19 mouse cellular contexts compared by ENCODE assay signal in the genomic region with DNA sequence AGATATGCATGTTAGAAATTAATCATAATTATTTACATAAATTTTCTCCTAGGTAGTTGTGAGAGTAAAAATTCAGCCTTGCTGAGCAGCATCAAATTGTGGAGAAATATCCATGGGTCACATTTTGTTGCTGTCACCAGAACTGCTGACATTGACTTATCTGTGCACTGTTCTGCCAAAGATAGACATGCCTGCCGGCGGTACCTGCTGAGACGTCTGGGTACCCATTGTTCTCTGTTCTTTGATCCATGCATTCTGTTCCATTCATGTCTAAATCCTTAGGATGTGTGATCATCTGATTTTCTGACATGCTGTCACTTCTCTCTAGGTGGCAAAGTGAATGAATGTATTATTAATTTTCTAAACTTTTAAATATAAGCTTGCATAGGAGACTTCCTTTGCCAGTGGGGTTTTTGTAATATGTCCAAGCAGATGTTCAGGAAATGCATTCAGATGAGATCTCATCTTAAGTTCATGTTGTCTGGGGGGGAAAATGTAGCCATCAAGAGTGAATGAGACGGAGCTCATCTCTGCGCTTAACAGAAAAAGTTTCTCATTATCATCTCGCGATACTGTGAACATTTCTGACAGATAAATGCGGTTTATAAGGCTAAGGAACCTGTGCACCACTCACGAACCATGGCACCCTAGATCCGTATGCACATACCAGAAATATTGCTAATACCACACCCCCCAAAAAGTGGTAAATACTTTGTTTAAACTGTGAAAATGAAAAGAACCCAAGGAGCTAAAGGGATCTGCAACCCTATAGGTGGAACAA.
A peak's percentile ranks its signal among the peaks of the same experiment; 100 is the strongest.
DNase-seq lines count a peak whose midpoint lies in the region; ATAC-seq lines count a peak whose summit lies in the region.
"Had no signal": no experiment of that assay in that cellular context is flagged by ENCODE, and none has a peak within 500 bp of the region (broad histone marks: within the 10 kb centered on the region; RNA-seq: fewer than 3 reads in every experiment).

No protein-coding gene starts in this region.

- DNase-seq in embryo, embryonic 10 days (ENCODE audit: low spot score), result peak; percentile 8
- DNase-seq in embryo, embryonic 11 days, result no peak
- peak; percentile 4 for DNase-seq in R1 (ENCODE audit: low read depth, low spot score)
- DNase-seq in hindbrain, embryonic 11.5 days (ENCODE audit: low spot score), result peak; percentile 21
- DNase-seq in frontal cortex, postnatal 10 days (ENCODE audit: low spot score in 2 of 2), result no peak
- DNase-seq: adrenal gland, postnatal 36 days; heart, postnatal 4 days; liver, embryonic 13.5 days; thymus, postnatal 4 days had no signal

- no peaks in the 10 kb centered on the region for H3K4me1 ChIP-seq in hindbrain, embryonic 11.5 days (replicated peaks; ENCODE audit: control insufficient read depth, insufficient read depth, low read length)
- H3K4me1 ChIP-seq in midbrain, embryonic 13.5 days (replicated peaks), result 0 out of 2 replicates have a peak, but pooled peaks cover 3% of the 10 kb centered on the region
- H3K4me1 ChIP-seq: embryonic facial prominence, embryonic 15.5 days; forebrain, embryonic 10.5 days; limb, embryonic 12.5 days; liver, embryonic 13.5 days; lung, embryonic 15.5 days; neural tube, embryonic 15.5 days had no signal

- H3K4me3 ChIP-seq in hindbrain, embryonic 11.5 days (ENCODE audit: low read depth, low read length), result no peak overlapping the region
- no peak overlapping the region for H3K4me3 ChIP-seq in midbrain, embryonic 13.5 days (replicated peaks)
- H3K4me3 ChIP-seq: embryonic facial prominence, embryonic 15.5 days; forebrain, embryonic 10.5 days; left cerebral cortex, adult 2 months; limb, embryonic 12.5 days; liver, embryonic 13.5 days; lung, embryonic 15.5 days; neural tube, embryonic 15.5 days had no signal

- no peak overlapping the region for H3K9ac ChIP-seq in hindbrain, embryonic 11.5 days (ENCODE audit: low read depth, low read length)
- H3K9ac ChIP-seq in midbrain, embryonic 13.5 days (replicated peaks), result no peak overlapping the region
- H3K9ac ChIP-seq: embryonic facial prominence, embryonic 15.5 days; limb, embryonic 12.5 days; liver, embryonic 13.5 days; lung, embryonic 15.5 days; neural tube, embryonic 15.5 days had no signal

- H3K36me3 ChIP-seq in hindbrain, embryonic 11.5 days (ENCODE audit: control insufficient read depth, insufficient read depth, low read length), result no peaks in the 10 kb centered on the region
- no peaks in the 10 kb centered on the region for H3K36me3 ChIP-seq in midbrain, embryonic 13.5 days
- H3K36me3 ChIP-seq: embryonic facial prominence, embryonic 15.5 days; forebrain, embryonic 10.5 days; limb, embryonic 12.5 days; liver, embryonic 13.5 days; lung, embryonic 15.5 days; neural tube, embryonic 15.5 days had no signal

- no peak overlapping the region for H3K4me2 ChIP-seq in hindbrain, embryonic 11.5 days (replicated peaks; ENCODE audit: low read depth, low read length)
- no peak overlapping the region for H3K4me2 ChIP-seq in midbrain, embryonic 13.5 days (replicated peaks)
- H3K4me2 ChIP-seq: embryonic facial prominence, embryonic 15.5 days; limb, embryonic 12.5 days; liver, embryonic 13.5 days; lung, embryonic 15.5 days; neural tube, embryonic 15.5 days had no signal

- ATAC-seq in hindbrain, embryonic 11.5 days (ENCODE audit: low FRiP score), result peak; percentile 78
- ATAC-seq in midbrain, embryonic 13.5 days, result peak; percentile 82
- ATAC-seq in megakaryocyte, adult 5-6 weeks (ENCODE audit: poor library complexity, severe bottlenecking), result no peak
- ATAC-seq: intestine, postnatal 0 days had no signal

- 74% methylated on average over 10 of the region's 10 CpGs for WGBS in hindbrain, embryonic 11.5 days
- WGBS in midbrain, embryonic 13.5 days, result 60% methylated on average over 10 of the region's 10 CpGs

- H3K9me3 ChIP-seq in hindbrain, embryonic 11.5 days (ENCODE audit: control insufficient read depth, low read length), result no peaks in the 10 kb centered on the region
- H3K9me3 ChIP-seq in midbrain, embryonic 13.5 days, result no peaks in the 10 kb centered on the region
- H3K9me3 ChIP-seq: embryonic facial prominence, embryonic 15.5 days; forebrain, embryonic 10.5 days; limb, embryonic 12.5 days; liver, embryonic 13.5 days; lung, embryonic 15.5 days; neural tube, embryonic 15.5 days had no signal

- H3K27ac ChIP-seq in hindbrain, embryonic 11.5 days (ENCODE audit: low read depth, low read length), result no peak overlapping the region
- H3K27ac ChIP-seq in midbrain, embryonic 13.5 days, result no peak overlapping the region
- H3K27ac ChIP-seq: embryonic facial prominence, embryonic 15.5 days; forebrain, embryonic 10.5 days; kidney, postnatal 0 days; left cerebral cortex, adult 2 months; limb, embryonic 12.5 days; liver, embryonic 13.5 days; lung, embryonic 15.5 days; neural tube, embryonic 15.5 days had no signal

- H3K27me3 ChIP-seq in hindbrain, embryonic 11.5 days (ENCODE audit: control insufficient read depth, insufficient read depth, low read length), result no peaks in the 10 kb centered on the region
- H3K27me3 ChIP-seq in midbrain, embryonic 13.5 days, result no peaks in the 10 kb centered on the region
- H3K27me3 ChIP-seq: embryonic facial prominence, embryonic 15.5 days; limb, embryonic 12.5 days; liver, embryonic 13.5 days; lung, embryonic 15.5 days; neural tube, embryonic 15.5 days had no signal

Comparison
In these comparisons a context has a peak if more than half of its experiments do, and no peak if none do; other contexts are left out.
1. DNase-seq: peak in embryo, embryonic 10 days (single experiment), R1 (single experiment) and hindbrain, embryonic 11.5 days (single experiment); none in embryo, embryonic 11 days (single experiment) and frontal cortex, postnatal 10 days (0 of 2).